Comparison of ENCODE assay signal across 8 mouse cellular contexts in genomic region chr9:59751966-59752365, GRCm38 (mm10). TPM values are rescaled to one million over a fixed set of nuclear protein-coding genes. Genes with fewer than 3 reads are reported as not detected.
DNase-seq lines count a peak whose midpoint lies in the region; ATAC-seq and TF ChIP-seq lines count a peak whose summit lies in the region.

No protein-coding gene starts in this region.

- no peak for DNase-seq in liver, adult 2 months (ENCODE audit: extremely low read depth, low read depth, low spot score)
- no peak for DNase-seq in liver
- DNase-seq in intestine, embryonic 14.5 days (ENCODE audit: low spot score), result no peak
- DNase-seq in naive thymus-derived CD4-positive, alpha-beta T cell, adult 2 months (ENCODE audit: low read depth), result peak; percentile 30
- no peak for DNase-seq in layer of hippocampus, postnatal 14 days (ENCODE audit: low spot score in 2 of 2)
- no peak for DNase-seq in thymus, postnatal 10 days (ENCODE audit: low spot score in 2 of 2)
- DNase-seq in right cerebral cortex, adult 18-20 months, result no peak

- peak overlapping the region; percentile 81 for H3K4me2 ChIP-seq in intestine, embryonic 14.5 days (ENCODE audit: low read length)

- no peak overlapping the region; the same call in 1 of the 2 replicates for H3K27ac ChIP-seq in liver, adult 2 months (replicated peaks; ENCODE audit: insufficient read depth, low read depth, low read length)
- H3K27ac ChIP-seq in cortical plate, adult 2 months (ENCODE audit: insufficient read depth, low read length), result no peak overlapping the region
- H3K27ac ChIP-seq in intestine, embryonic 14.5 days (ENCODE audit: low read depth), result no peak overlapping the region

- ATAC-seq in intestine, embryonic 14.5 days (replicated peaks; ENCODE audit: low FRiP score, low TSS enrichment, low read depth), result no peak

- no peak for TF ChIP-seq CTCF in liver, adult 2 months (IDR thresholded peaks at IDR 0.05; ENCODE audit: low read depth, low read length)
- no peak for TF ChIP-seq CTCF in cortical plate, adult 2 months (IDR thresholded peaks at IDR 0.05; ENCODE audit: extremely low read depth, insufficient read depth, low read length)

- H3K9ac ChIP-seq in liver, adult 2 months (ENCODE audit: low read depth, low read length), result peak overlapping the region; percentile 34; the same call in 1 of the 2 replicates
- H3K9ac ChIP-seq in intestine, embryonic 14.5 days (ENCODE audit: low read length), result peak overlapping the region; percentile 79

- 0% methylated on average over 2 of the region's 2 CpGs for WGBS in liver, adult 2 months
- 2% methylated on average over 2 of the region's 2 CpGs for WGBS in intestine, embryonic 14.5 days

- peak overlapping the region; percentile 87 for H3K4me3 ChIP-seq in liver, adult 2 months (ENCODE audit: insufficient read depth, low read depth, low read length)
- peak overlapping the region; percentile 68 for H3K4me3 ChIP-seq in cortical plate, adult 2 months (ENCODE audit: insufficient read depth, low read length)
- H3K4me3 ChIP-seq in intestine, embryonic 14.5 days (ENCODE audit: low read depth, low read length), result peak overlapping the region; percentile 79

- H3K79me2 ChIP-seq in liver, adult 2 months (ENCODE audit: control insufficient read depth, insufficient read depth, low read length), result no peaks in the 10 kb centered on the region

- H3K36me3 ChIP-seq in liver, adult 2 months (ENCODE audit: control insufficient read depth, insufficient read depth, low read length), result no peaks in the 10 kb centered on the region
- H3K36me3 ChIP-seq in intestine, embryonic 14.5 days (ENCODE audit: control insufficient read depth, insufficient read depth, low read length), result no peaks in the 10 kb centered on the region

- no peaks in the 10 kb centered on the region; the same call in 1 of the 2 replicates for H3K4me1 ChIP-seq in liver, adult 2 months (ENCODE audit: control insufficient read depth, insufficient read depth, low read length)
- H3K4me1 ChIP-seq in cortical plate, adult 2 months (ENCODE audit: control insufficient read depth, insufficient read depth, low read length), result peaks cover 4% of the 10 kb centered on the region; the same call in 1 of the 2 replicates
- peaks cover 8% of the 10 kb centered on the region; the same call in 1 of the 2 replicates for H3K4me1 ChIP-seq in intestine, embryonic 14.5 days (replicated peaks; ENCODE audit: control insufficient read depth, insufficient read depth, low read length)

- H3K9me3 ChIP-seq in intestine, embryonic 14.5 days (ENCODE audit: control insufficient read depth, low read length), result no peaks in the 10 kb centered on the region

- TF ChIP-seq POLR2A in liver, adult 2 months (IDR thresholded peaks at IDR 0.05; ENCODE audit: extremely low read depth, insufficient read depth, low read length), result no peak
- TF ChIP-seq POLR2A in cortical plate, adult 2 months (IDR thresholded peaks at IDR 0.05; ENCODE audit: extremely low read depth, insufficient read depth, low read length), result no peak

- no peaks in the 10 kb centered on the region for H3K27me3 ChIP-seq in liver, adult 2 months (ENCODE audit: control insufficient read depth, insufficient read depth, low read length)
- H3K27me3 ChIP-seq in intestine, embryonic 14.5 days (replicated peaks; ENCODE audit: control insufficient read depth, insufficient read depth, low read length), result no peaks in the 10 kb centered on the region

RNA-seq across cellular contexts. Expression of gene Myo9a, which starts 1.3 kb away (rescaled TPM):
- 5.8 and 9.3 TPM in 2 replicates for total RNA-seq in liver, adult 2 months (2014; rRNA removed)
- 0.40 and 0.42 TPM in 2 replicates for polyA plus RNA-seq in liver, adult 2 months (2012; rRNA removed)
- 23.8 and 24.2 TPM in 2 replicates for polyA plus RNA-seq in cortical plate, adult 2 months (2012; rRNA removed)
- 16.0 and 16.7 TPM in 2 replicates for polyA plus RNA-seq in intestine, embryonic 14.5 days (2014; fragmentation: Nextera tagmentation; extraction: Ambion mirVana)
- 10 to 100 TPM; 61.0 to 65.7 TPM for total RNA-seq in layer of hippocampus, postnatal 14 days (2021)

RNA-seq across cellular contexts. Expression of gene Senp8, which starts 1.5 kb away (rescaled TPM):
- 1.6 and 2.5 TPM in 2 replicates for total RNA-seq in liver, adult 2 months (2014; rRNA removed)
- 1.2 and 1.7 TPM in 2 replicates for polyA plus RNA-seq in liver, adult 2 months (2012; rRNA removed)
- 5.1 and 6.3 TPM in 2 replicates for polyA plus RNA-seq in cortical plate, adult 2 months (2012; rRNA removed)
- 11.7 and 12.0 TPM in 2 replicates for polyA plus RNA-seq in intestine, embryonic 14.5 days (2014; fragmentation: Nextera tagmentation; extraction: Ambion mirVana)
- total RNA-seq in layer of hippocampus, postnatal 14 days (2021), result 1 to 10 TPM; 6.3 to 8.7 TPM

Comparison
In these comparisons a context has a peak if more than half of its experiments do, and no peak if none do; other contexts are left out.
1. RNA of gene Myo9a, which starts 1.3 kb away (polyA plus RNA-seq): 23.8 to 24.2 TPM in cortical plate, adult 2 months and 16.0 to 16.7 TPM in intestine, embryonic 14.5 days; 0.40 to 0.42 TPM in liver, adult 2 months; every median in the first group is over 10 times any median in the second.
2. Peak in every context shown above with its lines, with median percentiles within 50 percentile points of each other: H3K4me3 ChIP-seq.